Mouse (Mus musculus): ENCODE measurements at regions not wholly inside any gene's neighbourhood (a gene's known extent, or its start where the extent isn't known, plus 50 kb on each side); places are given as distances from the start of the nearest gene placed in this dataset.

- no peak for DNase-seq
These were observed 85.4 kb downstream of the Rpap3 start for GRCm38 (mm10) chr15:97620261-97620660.

GRCm38 (mm10) chr15:97619764-97620163, 85.9 kb downstream of the Rpap3 start:
- no peak for DNase-seq

- DNase-seq, result no peak
These were observed 93.3 kb downstream of the Rpap3 start for GRCm38 (mm10) chr15:97612325-97612724.

GRCm38 (mm10) chr15:97610767-97611166, 94.9 kb downstream of the Rpap3 start:
- DNase-seq, result no peak

DNA sequence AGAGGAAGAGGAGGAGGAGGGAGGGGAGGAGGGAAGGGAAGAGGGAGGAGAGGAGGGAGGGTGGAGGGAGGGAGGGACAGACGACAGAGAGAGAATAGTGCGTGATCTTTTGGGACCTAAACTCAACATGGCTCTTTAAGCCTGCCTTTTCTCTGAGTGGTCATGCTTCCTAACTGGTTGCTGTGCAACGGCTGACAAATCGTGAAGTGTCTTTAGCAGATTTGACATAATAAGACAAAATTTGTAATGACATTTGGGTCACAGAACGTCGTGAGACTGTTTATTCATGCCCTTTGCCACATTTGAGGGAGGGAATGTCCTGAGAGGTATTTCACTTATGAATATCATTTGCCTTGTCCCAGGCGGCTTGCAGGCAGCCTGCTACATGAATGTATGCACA, 96.1 kb downstream of the Rpap3 start:
- DNase-seq, result no peak

DNA sequence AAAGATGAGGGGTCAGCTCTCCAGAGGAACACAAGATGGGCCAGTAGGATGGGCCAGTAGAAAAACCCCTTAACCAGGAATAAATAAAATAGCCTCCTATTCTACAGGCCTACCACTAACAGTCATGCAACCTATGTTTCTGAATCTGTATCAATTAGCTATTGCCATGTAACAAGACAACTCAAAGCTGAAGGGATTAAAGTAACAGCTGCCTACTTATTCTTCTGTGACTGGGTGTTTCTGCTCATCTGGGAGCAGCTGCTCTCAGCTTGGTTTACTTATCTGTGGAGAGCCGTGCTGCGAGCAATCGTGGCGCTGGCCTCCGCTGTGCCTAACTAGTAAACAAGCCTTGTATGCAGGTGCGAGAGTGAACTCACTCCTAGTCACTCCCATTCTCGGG, 97.0 kb downstream of the Rpap3 start:
- no peak for DNase-seq

GRCm38 (mm10) chr15:97607617-97608206, 97.9 kb downstream of the Rpap3 start:
- no peak for DNase-seq

DNA sequence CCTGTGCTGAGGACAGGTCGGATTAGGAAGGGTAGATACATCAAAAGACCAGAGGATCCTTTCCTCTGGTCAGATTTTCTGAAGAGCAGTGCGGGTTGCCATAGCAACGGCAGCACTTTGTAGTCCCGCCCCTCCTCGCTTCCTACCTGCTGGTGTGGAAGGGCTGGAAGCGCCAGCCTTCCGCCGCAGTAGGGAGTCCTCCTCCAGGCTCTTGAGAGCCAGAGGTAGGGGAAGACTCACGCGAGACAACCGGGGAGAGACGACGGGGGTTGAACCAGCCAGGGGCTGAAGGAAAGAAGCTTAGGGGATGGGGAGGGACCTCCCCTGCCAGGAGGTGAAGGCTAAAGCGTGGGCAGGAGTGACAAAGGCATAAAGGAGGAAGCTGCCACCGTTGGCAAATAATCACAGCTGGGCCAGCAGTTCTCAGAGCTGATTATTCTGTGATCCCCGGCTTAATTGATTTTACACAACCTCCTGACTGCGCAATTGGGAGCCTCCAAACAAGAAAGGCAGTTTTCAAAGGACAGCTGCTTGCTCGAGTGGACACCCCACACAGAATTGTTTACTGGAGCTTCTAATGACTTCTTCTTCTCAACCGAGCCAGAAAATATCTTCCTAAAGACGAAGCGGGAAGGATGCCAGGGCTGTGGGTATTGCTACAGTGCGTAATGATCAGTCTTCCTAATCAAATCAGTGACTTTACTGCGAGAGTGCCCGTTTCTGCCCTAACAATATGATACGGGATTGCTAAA, 98.8 kb downstream of the Rpap3 start:
- DNase-seq, result peak; percentile 9

DNA sequence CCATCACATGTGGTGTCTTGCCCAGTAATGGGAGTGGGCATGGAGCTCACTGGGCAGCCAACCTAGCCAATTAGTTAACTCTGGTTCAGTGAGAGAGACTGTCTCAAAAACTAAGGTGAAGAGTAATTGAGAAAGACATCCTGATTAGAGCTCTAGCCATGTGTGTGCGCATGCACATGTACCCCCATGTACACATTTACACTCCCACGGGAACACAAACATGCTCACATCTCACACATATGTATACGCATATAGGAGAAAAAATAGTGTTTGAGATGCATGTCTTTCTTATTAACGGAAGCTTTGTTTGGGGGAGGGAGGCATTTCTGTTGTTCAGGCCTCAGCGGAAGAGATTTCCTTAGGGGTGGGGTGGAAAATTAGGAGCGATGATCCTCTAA, 99.4 kb downstream of the Rpap3 start:
- no peak for DNase-seq

DNA sequence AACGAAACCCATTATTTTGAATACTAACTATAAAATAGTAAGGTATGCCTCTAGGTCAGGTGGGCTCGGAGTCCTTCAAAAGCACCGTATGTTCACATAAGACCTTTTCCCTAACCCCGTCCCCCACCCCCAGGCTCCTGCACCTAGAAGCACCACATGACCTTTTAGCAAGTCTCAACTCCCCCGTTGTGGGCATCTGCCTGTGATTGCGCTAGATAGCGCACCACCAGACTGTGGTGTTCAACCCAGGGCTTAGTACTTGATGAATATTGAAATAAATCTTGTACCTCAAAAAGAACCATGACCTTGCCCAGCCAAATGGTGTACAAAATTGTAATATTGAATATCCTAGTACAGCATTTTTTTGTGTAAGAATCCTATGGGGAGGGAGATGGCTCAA, 99.8 kb downstream of the Rpap3 start:
- DNase-seq, result no peak

GRCm38 (mm10) chr15:97603492-97603891, 102.1 kb downstream of the Rpap3 start:
- DNase-seq, result no peak

GRCm38 (mm10) chr15:97598270-97598669, 107.4 kb downstream of the Rpap3 start:
- no peak for DNase-seq

DNA sequence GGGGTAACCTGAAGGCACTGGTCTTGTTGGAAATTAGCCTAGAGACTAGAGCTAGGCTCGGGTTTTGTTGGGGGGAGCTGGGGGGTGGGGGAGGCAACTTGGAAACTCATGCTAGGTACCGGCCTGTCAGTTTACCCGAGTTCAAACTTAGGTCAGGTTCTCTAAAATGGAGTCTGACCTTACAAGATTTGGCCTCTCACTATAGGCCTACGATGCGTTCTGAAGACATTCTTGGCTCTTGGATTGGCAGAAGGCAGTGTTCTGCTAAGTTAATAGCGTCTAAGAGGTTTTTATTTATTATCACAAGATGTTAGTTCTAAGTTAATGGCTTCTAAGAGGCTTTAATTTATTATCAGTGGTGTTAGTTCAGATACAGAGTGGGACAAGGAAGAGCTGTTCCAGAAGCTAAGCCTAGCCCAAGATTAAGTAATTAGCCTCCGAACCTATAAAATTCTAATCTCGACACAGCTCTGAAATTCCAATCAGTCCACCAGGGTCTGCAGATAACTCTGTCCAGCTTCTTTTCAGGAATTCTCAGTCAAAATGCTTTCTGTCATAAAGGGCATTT, 109.0 kb downstream of the Rpap3 start:
- no peak for DNase-seq

- DNase-seq, result no peak
These were observed 110.3 kb downstream of the Rpap3 start for GRCm38 (mm10) chr15:97595284-97595796.

DNA sequence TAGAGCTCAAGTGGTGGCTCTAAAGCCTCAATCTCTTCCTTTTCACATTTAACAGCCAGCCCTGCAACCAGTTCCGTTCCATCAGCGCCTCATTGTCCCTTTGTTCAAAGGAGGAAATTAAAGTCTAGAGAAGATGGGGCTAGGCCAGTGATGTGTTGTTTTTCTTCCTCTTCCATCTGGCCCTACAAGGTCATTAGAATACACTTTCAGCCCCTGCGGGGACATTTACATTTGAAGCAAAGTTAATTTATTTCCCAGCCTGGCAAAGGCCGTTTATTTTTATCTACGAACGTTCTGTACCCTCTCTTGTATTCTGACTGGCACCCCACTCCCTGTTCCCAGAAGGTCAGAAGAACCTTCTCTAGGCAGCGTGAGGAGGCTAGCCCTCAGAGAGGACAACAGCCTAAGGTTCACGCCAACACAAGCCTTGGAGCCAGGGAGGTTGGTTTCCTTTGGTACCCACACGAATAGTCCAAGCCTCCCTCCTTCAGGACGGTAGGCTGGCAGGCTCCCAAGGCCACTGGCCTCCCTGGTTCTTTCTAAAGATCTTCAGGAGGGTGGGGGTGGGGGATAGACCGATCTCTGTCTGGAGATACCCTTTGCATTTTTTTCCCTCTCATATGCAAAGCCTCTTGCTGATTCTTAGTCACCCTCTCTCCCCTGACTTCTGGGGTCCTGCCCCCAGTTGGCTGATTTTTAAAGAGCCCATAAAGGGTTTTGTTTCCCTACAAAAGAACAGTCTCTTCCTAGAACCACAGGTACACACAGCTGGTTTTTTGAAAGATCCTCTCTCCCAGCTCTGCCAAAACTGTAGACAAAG, 111.6 kb downstream of the Rpap3 start:
- no peak for DNase-seq

DNA sequence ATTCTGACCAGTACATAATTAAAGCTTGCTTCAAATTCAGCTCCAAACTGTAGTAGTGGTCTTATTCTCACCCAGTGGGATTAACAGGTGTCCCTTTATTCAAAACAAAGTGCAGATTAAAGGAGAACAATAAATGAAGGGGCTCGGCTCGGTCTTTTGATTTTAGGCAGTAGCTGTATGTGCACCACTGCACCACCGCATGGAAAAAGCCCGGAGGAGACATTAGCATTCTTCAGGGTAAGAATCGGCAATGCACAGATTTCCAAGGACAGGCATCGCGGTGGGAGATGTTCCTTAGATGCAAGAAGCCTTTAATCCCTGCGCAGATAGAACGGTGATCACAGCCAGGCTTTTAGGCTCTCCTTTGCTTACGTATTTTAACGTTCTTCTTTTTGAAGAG, 112.8 kb downstream of the Rpap3 start:
- no peak for DNase-seq

- no peak for DNase-seq
These were observed 114.2 kb downstream of the Rpap3 start for GRCm38 (mm10) chr15:97591406-97591805.

GRCm38 (mm10) chr15:97590732-97591292, 114.8 kb downstream of the Rpap3 start:
- DNase-seq, result no peak

DNA sequence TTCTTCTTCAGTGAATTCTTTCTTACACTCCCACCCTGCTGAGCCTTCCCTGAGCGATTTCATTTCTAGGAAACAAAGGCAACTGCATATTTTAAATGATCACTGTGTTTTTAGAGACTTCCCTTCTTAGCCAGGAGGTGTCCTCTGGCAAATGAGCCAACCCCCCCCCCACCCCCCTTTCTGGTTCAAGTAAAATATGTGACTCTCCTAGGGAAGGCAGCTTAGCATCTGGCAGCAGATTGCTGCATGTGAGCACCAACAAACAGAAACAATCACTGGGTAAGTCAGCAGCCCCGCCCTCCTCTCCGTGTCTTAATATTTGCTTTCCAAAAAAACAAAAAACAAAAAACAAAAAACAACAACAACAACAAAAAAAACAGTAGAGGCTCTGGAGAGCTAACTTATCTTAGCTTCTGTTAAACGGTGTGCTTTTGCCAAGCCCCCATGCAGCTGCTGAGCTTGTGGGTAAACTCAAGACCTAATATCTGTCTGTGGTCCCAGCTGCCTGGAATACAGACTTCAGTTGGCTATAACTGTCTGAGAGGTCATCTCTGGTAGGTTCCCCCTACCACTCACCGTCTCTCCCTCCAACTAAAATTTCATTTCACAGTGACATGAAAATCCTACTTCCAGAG, 117.9 kb downstream of the Rpap3 start:
- DNase-seq, result no peak

GRCm38 (mm10) chr15:97581724-97582154, 123.9 kb downstream of the Rpap3 start:
- peak; percentile 39 for DNase-seq

- no peak for DNase-seq
These were observed 124.9 kb downstream of the Rpap3 start for GRCm38 (mm10) chr15:97580726-97581125.

GRCm38 (mm10) chr15:97578046-97578445, 127.6 kb downstream of the Rpap3 start:
- no peak for DNase-seq
